Mouse (Mus musculus): ENCODE results near the gene 2810004N23Rik. TPM values are rescaled to one million over a fixed set of nuclear protein-coding genes. Genes with fewer than 3 reads are reported as not detected.
"Not testable (repeated sequence)": the region's sequence is repeated elsewhere in the genome, so short reads cannot be mapped to it uniquely, and the experiment has no call there.

The 2810004N23Rik gene
- polyA plus RNA-seq, 1 experiment from 2014 or later, result 48.6 TPM

- ATAC-seq, result no peak
- H3K4me1 ChIP-seq (replicated peaks), result peaks cover 4% of the 10 kb centered on the region; the same call in 1 of the 2 replicates
- H3K36me3 ChIP-seq, result peaks cover 50% of the 10 kb centered on the region
These were observed 3.5 kb downstream of the 2810004N23Rik start for GRCm38 (mm10) chr8:124859466-124859865.

GRCm38 (mm10) chr8:124853511-124853910, 9.4 kb downstream of the 2810004N23Rik start:
- Histone ChIP-seq H3K9me3 (peaks cover 12% of the 10 kb centered on the region; the same call in 1 of the 2 replicates), H3K36me3 (peaks cover 49% of the 10 kb centered on the region), H3K4me3 (replicated peaks) (no peak overlapping the region), H3K4me1 (replicated peaks) (no peaks in the 10 kb centered on the region), H3K4me2 (replicated peaks) (no peak overlapping the region), H3K9ac (no peak overlapping the region), H3K27me3 (replicated peaks) (no peaks in the 10 kb centered on the region), H3K27ac (no peak overlapping the region)
- 91% methylated on average over 1 of the region's 1 CpGs for WGBS
- no peak for ATAC-seq

More at GRCm38 (mm10) chr8:124859466-124859865, 3.5 kb downstream of the 2810004N23Rik start:
- no peak overlapping the region for H3K27ac ChIP-seq
- no peak overlapping the region for H3K4me3 ChIP-seq (replicated peaks)
- H3K27me3 ChIP-seq (replicated peaks), result no peaks in the 10 kb centered on the region
- no peak overlapping the region for H3K4me2 ChIP-seq (replicated peaks)
- H3K9me3 ChIP-seq, result 0 out of 2 replicates have a peak, but pooled peaks cover 6% of the 10 kb centered on the region
- no peak overlapping the region for H3K9ac ChIP-seq

- Histone ChIP-seq H3K4me1 (replicated peaks) (no peaks in the 10 kb centered on the region), H3K4me2 (replicated peaks) (no peak overlapping the region), H3K9me3 (no peaks in the 10 kb centered on the region), H3K36me3 (peaks cover 10% of the 10 kb centered on the region), H3K9ac (no peak overlapping the region), H3K27ac (no peak overlapping the region), H3K4me3 (replicated peaks) (no peak overlapping the region), H3K27me3 (replicated peaks) (no peaks in the 10 kb centered on the region)
- 77% methylated on average over 5 of the region's 5 CpGs for WGBS
- no peak for ATAC-seq
These were observed 17.3 kb downstream of the 2810004N23Rik start for GRCm38 (mm10) chr8:124845573-124845972.

- 68% methylated on average over 3 of the region's 3 CpGs for WGBS
- peaks cover 14% of the 10 kb centered on the region for H3K36me3 ChIP-seq
- H3K9ac ChIP-seq, result no peak overlapping the region
- no peak overlapping the region for H3K27ac ChIP-seq
- no peak overlapping the region for H3K4me3 ChIP-seq (replicated peaks)
- no peaks in the 10 kb centered on the region for H3K27me3 ChIP-seq (replicated peaks)
- H3K4me1 ChIP-seq (replicated peaks), result no peaks in the 10 kb centered on the region
- ATAC-seq, result no peak
- no peak overlapping the region for H3K4me2 ChIP-seq (replicated peaks)
- H3K9me3 ChIP-seq, result no peaks in the 10 kb centered on the region
These were observed 17.8 kb downstream of the 2810004N23Rik start for GRCm38 (mm10) chr8:124845131-124845530.

GRCm38 (mm10) chr8:124842929-124843328, 20.0 kb downstream of the 2810004N23Rik start:
- H3K27me3 ChIP-seq (replicated peaks); H3K27ac ChIP-seq; H3K4me1 ChIP-seq (replicated peaks); H3K9ac ChIP-seq; H3K9me3 ChIP-seq; H3K4me2 ChIP-seq (replicated peaks); H3K4me3 ChIP-seq (replicated peaks); ATAC-seq: not testable (repeated sequence)
- WGBS, result 69% methylated on average over 1 of the region's 1 CpGs
- H3K36me3 ChIP-seq, result peaks cover 28% of the 10 kb centered on the region

GRCm38 (mm10) chr8:124841775-124842174, 21.1 kb downstream of the 2810004N23Rik start:
- no peaks in the 10 kb centered on the region for H3K4me1 ChIP-seq (replicated peaks)
- peaks cover 28% of the 10 kb centered on the region for H3K36me3 ChIP-seq
- no peak overlapping the region for H3K4me3 ChIP-seq (replicated peaks)
- no peak overlapping the region for H3K4me2 ChIP-seq (replicated peaks)
- no peak for ATAC-seq
- no peak overlapping the region for H3K27ac ChIP-seq
- no peaks in the 10 kb centered on the region for H3K27me3 ChIP-seq (replicated peaks)
- no peaks in the 10 kb centered on the region for H3K9me3 ChIP-seq
- H3K9ac ChIP-seq, result no peak overlapping the region
- WGBS, result 87% methylated on average over 10 of the region's 10 CpGs

- Histone ChIP-seq H3K27ac (no peak overlapping the region), H3K36me3 (peaks cover 28% of the 10 kb centered on the region), H3K4me3 (replicated peaks) (no peak overlapping the region)
These were observed 22.0 kb downstream of the 2810004N23Rik start for GRCm38 (mm10) chr8:124840900-124841299.

GRCm38 (mm10) chr8:124839371-124839770, 23.5 kb downstream of the 2810004N23Rik start:
- Histone ChIP-seq H3K4me3 (replicated peaks) (no peak overlapping the region), H3K27ac (no peak overlapping the region), H3K9ac (no peak overlapping the region), H3K36me3 (peaks cover 28% of the 10 kb centered on the region), H3K27me3 (replicated peaks) (no peaks in the 10 kb centered on the region), H3K4me2 (replicated peaks) (no peak overlapping the region), H3K9me3 (no peaks in the 10 kb centered on the region), H3K4me1 (replicated peaks) (no peaks in the 10 kb centered on the region)
- no peak for ATAC-seq
- 93% methylated on average over 10 of the region's 10 CpGs for WGBS

More at GRCm38 (mm10) chr8:124840900-124841299, 22.0 kb downstream of the 2810004N23Rik start:
- Histone ChIP-seq H3K4me2 (replicated peaks) (no peak overlapping the region), H3K9me3 (no peaks in the 10 kb centered on the region), H3K27me3 (replicated peaks) (no peaks in the 10 kb centered on the region), H3K9ac (no peak overlapping the region), H3K4me1 (replicated peaks) (no peaks in the 10 kb centered on the region)
- ATAC-seq, result no peak
- 96% methylated on average over 7 of the region's 7 CpGs for WGBS

GRCm38 (mm10) chr8:124837956-124838355, 25.0 kb downstream of the 2810004N23Rik start:
- 83% methylated on average over 2 of the region's 2 CpGs for whole genome bisulfite sequencing
- H3K9me3 ChIP-seq, result no peaks in the 10 kb centered on the region
- no peaks in the 10 kb centered on the region for H3K27me3 ChIP-seq (replicated peaks)
- no peak overlapping the region for H3K9ac ChIP-seq
- H3K4me2 ChIP-seq (replicated peaks), result no peak overlapping the region
- H3K27ac ChIP-seq, result no peak overlapping the region
- H3K4me3 ChIP-seq (replicated peaks), result no peak overlapping the region
- H3K4me1 ChIP-seq (replicated peaks), result no peaks in the 10 kb centered on the region
- no peak for ATAC-seq
- peaks cover 28% of the 10 kb centered on the region for H3K36me3 ChIP-seq

GRCm38 (mm10) chr8:124836907-124837306, 26.0 kb downstream of the 2810004N23Rik start:
- Histone ChIP-seq H3K4me2 (replicated peaks) (no peak overlapping the region), H3K27ac (no peak overlapping the region), H3K4me3 (replicated peaks) (no peak overlapping the region), H3K27me3 (replicated peaks) (no peaks in the 10 kb centered on the region), H3K36me3 (peaks cover 28% of the 10 kb centered on the region), H3K4me1 (replicated peaks) (no peaks in the 10 kb centered on the region), H3K9me3 (no peaks in the 10 kb centered on the region), H3K9ac (no peak overlapping the region)
- WGBS, result 87% methylated on average over 2 of the region's 2 CpGs
- ATAC-seq, result no peak

- 86% methylated on average over 7 of the region's 7 CpGs for WGBS
- Histone ChIP-seq H3K9me3 (no peaks in the 10 kb centered on the region), H3K36me3 (peaks cover 24% of the 10 kb centered on the region), H3K4me2 (replicated peaks) (no peak overlapping the region), H3K4me3 (replicated peaks) (no peak overlapping the region), H3K27me3 (replicated peaks) (no peaks in the 10 kb centered on the region), H3K9ac (no peak overlapping the region), H3K27ac (no peak overlapping the region), H3K4me1 (replicated peaks) (no peaks in the 10 kb centered on the region)
- ATAC-seq, result no peak
These were observed 26.6 kb downstream of the 2810004N23Rik start for GRCm38 (mm10) chr8:124836273-124836672.

- peaks cover 20% of the 10 kb centered on the region for H3K36me3 ChIP-seq
- no peak for ATAC-seq
- H3K27ac ChIP-seq, result no peak overlapping the region
- no peaks in the 10 kb centered on the region for H3K9me3 ChIP-seq
- no peak overlapping the region for H3K9ac ChIP-seq
- no peaks in the 10 kb centered on the region for H3K4me1 ChIP-seq (replicated peaks)
- no peak overlapping the region for H3K4me2 ChIP-seq (replicated peaks)
- H3K27me3 ChIP-seq (replicated peaks), result no peaks in the 10 kb centered on the region
- no peak overlapping the region for H3K4me3 ChIP-seq (replicated peaks)
These were observed 27.1 kb downstream of the 2810004N23Rik start for GRCm38 (mm10) chr8:124835848-124836247.

GRCm38 (mm10) chr8:124833430-124834205, 29.3 kb downstream of the 2810004N23Rik start:
- Histone ChIP-seq H3K4me1 (replicated peaks) (no peaks in the 10 kb centered on the region), H3K9me3 (no peaks in the 10 kb centered on the region), H3K36me3 (peaks cover 1% of the 10 kb centered on the region; the same call in 1 of the 2 replicates), H3K27me3 (replicated peaks) (no peaks in the 10 kb centered on the region), H3K27ac (no peak overlapping the region), H3K4me3 (replicated peaks) (no peak overlapping the region), H3K4me2 (replicated peaks) (peak overlapping the region; percentile 52), H3K9ac (no peak overlapping the region)
- ATAC-seq, result no peak
- 29% methylated on average over 15 of the region's 15 CpGs for WGBS

Data from intestine, embryonic 15.5 days (tissue).